Mouse (Mus musculus) liver, embryonic 13.5 days (tissue): Measurements from ENCODE around the gene Mlc1. TPM values are rescaled to one million over a fixed set of nuclear protein-coding genes. Genes with fewer than 3 reads are reported as not detected.

Source experiments
- ATAC-seq: fragments of 200-750 bp; cut with Nextera tagmentation; 2 replicates; pipeline ENCODE4 v1.8.0; 2017; ENCODE audit warnings: low read depth, mild to moderate bottlenecking, moderate number of reproducible peaks, moderate library complexity
- DNase-seq: peaks from one replicate; pipeline ENCODE4 v3.0.0; 2022
- H3K27ac ChIP-seq: fragments of 300-500 bp; sonication (generic); 2 replicates; pipeline ENCODE4 v1.5.1; 2015; ENCODE audit warnings: moderate library complexity, mild to moderate bottlenecking, inconsistent platforms
- H3K27me3 ChIP-seq: fragments of 300-500 bp; sonication (generic); 2 replicates; pipeline ENCODE4 v1.6.1; 2015; ENCODE audit warnings: mild to moderate bottlenecking, inconsistent platforms
- H3K36me3 ChIP-seq: fragments of 300-500 bp; sonication (generic); 2 replicates; pipeline ENCODE4 v1.6.1; 2015; ENCODE audit warnings: mild to moderate bottlenecking, inconsistent platforms
- H3K4me1 ChIP-seq: fragments of 300-500 bp; sonication (generic); replicated peaks from 2 replicates; pipeline ENCODE4 v1.6.1; 2015; ENCODE audit warnings: inconsistent platforms
- H3K4me2 ChIP-seq: fragments of 300-500 bp; sonication (generic); 2 replicates; pipeline ENCODE4 v1.6.1; 2015; ENCODE audit warnings: inconsistent platforms, mild to moderate bottlenecking, moderate library complexity
- H3K4me3 ChIP-seq: fragments of 300-500 bp; sonication (generic); replicated peaks from 2 replicates; pipeline ENCODE4 v1.5.1; 2015; ENCODE audit warnings: mild to moderate bottlenecking, inconsistent platforms
- H3K9ac ChIP-seq: fragments of 300-500 bp; sonication (generic); 2 replicates; pipeline ENCODE4 v1.6.1; 2015; ENCODE audit warnings: mild to moderate bottlenecking, inconsistent platforms
- H3K9me3 ChIP-seq: fragments of 300-500 bp; sonication (generic); replicated peaks from 2 replicates; pipeline ENCODE4 v1.6.1; 2016; ENCODE audit warnings: inconsistent platforms
- WGBS: fragments of 180-500 bp; shearing (Covaris S2); methylation state at CpG from one replicate; pipeline ENCODE4 v1.1.7; 2015; ENCODE audit not compliant: insufficient replicate concordance; 5-methylcytosine and 5-hydroxymethylcytosine counted together
- polyA plus RNA-seq: library from polyadenylated mRNA; unstranded; fragments of >200 nt; fragmentation: Nextera tagmentation; extraction: Ambion mirVana; gene quantifications from 2 replicates; pipeline ENCODE4 v1.2.1, GENCODE M21; 2015

Mlc1 gene
- polyA plus RNA-seq, 1 experiment from 2014 or later, result 0.03 TPM

GRCm38 (mm10) chr15:88937291-88937650, 41.5 kb downstream of the Mlc1 start:
- ATAC-seq, result no peak
- no peak for DNase-seq
- H3K4me3 ChIP-seq, result no peak overlapping the region
- no peaks in the 10 kb centered on the region for H3K36me3 ChIP-seq
- no peaks in the 10 kb centered on the region for H3K4me1 ChIP-seq
- no peak overlapping the region for H3K9ac ChIP-seq
- H3K27ac ChIP-seq, result no peak overlapping the region
- no peaks in the 10 kb centered on the region for H3K27me3 ChIP-seq
- no peak overlapping the region for H3K4me2 ChIP-seq
- WGBS, result 58% methylated on average over 2 of the region's 2 CpGs
- no peaks in the 10 kb centered on the region for H3K9me3 ChIP-seq

- no peak overlapping the region for H3K4me3 ChIP-seq
- no peaks in the 10 kb centered on the region for H3K36me3 ChIP-seq
- WGBS, result 37% methylated on average over 6 of the region's 6 CpGs
Measured at GRCm38 (mm10) chr15:88936619-88937290, 42.1 kb downstream of the Mlc1 start.

GRCm38 (mm10) chr15:88934141-88934540, 44.7 kb downstream of the Mlc1 start:
- H3K36me3 ChIP-seq, result no peaks in the 10 kb centered on the region
- H3K4me1 ChIP-seq, result no peaks in the 10 kb centered on the region
- DNase-seq (no peak), ATAC-seq (no peak)
- H3K9me3 ChIP-seq, result no peaks in the 10 kb centered on the region
- no peak overlapping the region for H3K9ac ChIP-seq
- no peak overlapping the region for H3K4me2 ChIP-seq
- H3K27ac ChIP-seq, result no peak overlapping the region
- 63% methylated on average over 7 of the region's 7 CpGs for WGBS
- H3K4me3 ChIP-seq, result no peak overlapping the region
- no peaks in the 10 kb centered on the region for H3K27me3 ChIP-seq

More at GRCm38 (mm10) chr15:88936619-88937290, 42.1 kb downstream of the Mlc1 start:
- no peak overlapping the region for H3K27ac ChIP-seq
- DNase-seq (no peak), ATAC-seq (no peak)
- H3K9ac ChIP-seq, result no peak overlapping the region
- no peaks in the 10 kb centered on the region for H3K4me1 ChIP-seq
- H3K9me3 ChIP-seq, result no peaks in the 10 kb centered on the region
- no peak overlapping the region for H3K4me2 ChIP-seq
- H3K27me3 ChIP-seq, result no peaks in the 10 kb centered on the region

GRCm38 (mm10) chr15:88932667-88933066, 46.1 kb downstream of the Mlc1 start:
- H3K36me3 ChIP-seq, result no peaks in the 10 kb centered on the region
- no peak for ATAC-seq
- no peak overlapping the region for H3K4me3 ChIP-seq
- H3K4me1 ChIP-seq, result no peaks in the 10 kb centered on the region
- no peak overlapping the region for H3K27ac ChIP-seq
- no peak for DNase-seq
- no peak overlapping the region for H3K9ac ChIP-seq
- H3K4me2 ChIP-seq, result no peak overlapping the region
- H3K27me3 ChIP-seq, result no peaks in the 10 kb centered on the region
- WGBS, result 59% methylated on average over 10 of the region's 10 CpGs
- no peaks in the 10 kb centered on the region for H3K9me3 ChIP-seq

GRCm38 (mm10) chr15:88921992-88922310, 56.9 kb downstream of the Mlc1 start:
- Histone ChIP-seq H3K27ac (no peak overlapping the region), H3K4me3 (no peak overlapping the region), H3K9me3 (no peaks in the 10 kb centered on the region), H3K36me3 (no peaks in the 10 kb centered on the region), H3K27me3 (no peaks in the 10 kb centered on the region), H3K4me2 (no peak overlapping the region), H3K4me1 (0 out of 2 replicates have a peak, but pooled peaks cover 2% of the 10 kb centered on the region), H3K9ac (no peak overlapping the region)
- 47% methylated on average over 6 of the region's 6 CpGs for WGBS
- ATAC-seq (no peak), DNase-seq (no peak)

GRCm38 (mm10) chr15:88921131-88921991, 57.4 kb downstream of the Mlc1 start:
- DNase-seq (peak; percentile 23), ATAC-seq (peak; percentile 36; the same call in 1 of the 2 replicates)
- H3K36me3 ChIP-seq, result no peaks in the 10 kb centered on the region
- no peak overlapping the region for H3K4me3 ChIP-seq
- H3K9ac ChIP-seq, result no peak overlapping the region
- H3K27me3 ChIP-seq, result no peaks in the 10 kb centered on the region
- no peak overlapping the region for H3K4me2 ChIP-seq
- H3K27ac ChIP-seq, result no peak overlapping the region
- 25% methylated on average over 12 of the region's 12 CpGs for WGBS
- 0 out of 2 replicates have a peak, but pooled peaks cover 2% of the 10 kb centered on the region for H3K4me1 ChIP-seq
- no peaks in the 10 kb centered on the region for H3K9me3 ChIP-seq

GRCm38 (mm10) chr15:88920065-88920464, 58.7 kb downstream of the Mlc1 start:
- no peak for DNase-seq
- Histone ChIP-seq H3K4me3 (no peak overlapping the region), H3K4me1 (0 out of 2 replicates have a peak, but pooled peaks cover 2% of the 10 kb centered on the region), H3K36me3 (no peaks in the 10 kb centered on the region), H3K9me3 (no peaks in the 10 kb centered on the region), H3K27ac (no peak overlapping the region), H3K27me3 (no peaks in the 10 kb centered on the region), H3K9ac (no peak overlapping the region), H3K4me2 (no peak overlapping the region)
- 80% methylated on average over 1 of the region's 1 CpGs for WGBS
- ATAC-seq, result no peak

GRCm38 (mm10) chr15:88919328-88919727, 59.5 kb downstream of the Mlc1 start:
- Histone ChIP-seq H3K4me2 (no peak overlapping the region), H3K36me3 (no peaks in the 10 kb centered on the region), H3K27me3 (no peaks in the 10 kb centered on the region), H3K27ac (no peak overlapping the region), H3K9ac (no peak overlapping the region), H3K4me3 (no peak overlapping the region), H3K9me3 (no peaks in the 10 kb centered on the region), H3K4me1 (0 out of 2 replicates have a peak, but pooled peaks cover 2% of the 10 kb centered on the region)
- 55% methylated on average over 12 of the region's 12 CpGs for WGBS
- ATAC-seq, result peak; percentile 53; the same call in 1 of the 2 replicates
- no peak for DNase-seq

- H3K36me3 ChIP-seq, result no peaks in the 10 kb centered on the region
- no peaks in the 10 kb centered on the region for H3K9me3 ChIP-seq
- no peak overlapping the region for H3K9ac ChIP-seq
- no peak overlapping the region for H3K4me3 ChIP-seq
- H3K4me1 ChIP-seq, result 0 out of 2 replicates have a peak, but pooled peaks cover 2% of the 10 kb centered on the region
- ATAC-seq, result no peak
- no peaks in the 10 kb centered on the region for H3K27me3 ChIP-seq
- H3K27ac ChIP-seq, result no peak overlapping the region
- 74% methylated on average over 8 of the region's 8 CpGs for WGBS
- no peak for DNase-seq
- no peak overlapping the region for H3K4me2 ChIP-seq
Measured at GRCm38 (mm10) chr15:88917126-88917525, 61.7 kb downstream of the Mlc1 start.

GRCm38 (mm10) chr15:88916366-88916765, 62.4 kb downstream of the Mlc1 start:
- Histone ChIP-seq H3K27ac (no peak overlapping the region), H3K4me1 (0 out of 2 replicates have a peak, but pooled peaks cover 2% of the 10 kb centered on the region), H3K4me3 (no peak overlapping the region), H3K9ac (no peak overlapping the region), H3K9me3 (no peaks in the 10 kb centered on the region), H3K4me2 (no peak overlapping the region), H3K36me3 (no peaks in the 10 kb centered on the region), H3K27me3 (no peaks in the 10 kb centered on the region)
- 47% methylated on average over 3 of the region's 3 CpGs for WGBS
- no peak for DNase-seq
- no peak for ATAC-seq

GRCm38 (mm10) chr15:88915046-88915445, 63.8 kb downstream of the Mlc1 start:
- ATAC-seq (no peak), DNase-seq (no peak)
- Histone ChIP-seq H3K27me3 (no peaks in the 10 kb centered on the region), H3K4me2 (no peak overlapping the region), H3K9ac (no peak overlapping the region), H3K4me1 (0 out of 2 replicates have a peak, but pooled peaks cover 2% of the 10 kb centered on the region), H3K36me3 (no peaks in the 10 kb centered on the region), H3K4me3 (no peak overlapping the region), H3K9me3 (no peaks in the 10 kb centered on the region), H3K27ac (no peak overlapping the region)
- WGBS, result 73% methylated on average over 7 of the region's 7 CpGs
